Mouse (Mus musculus): ENCODE data around the gene Prkab2.

- TF ChIP-seq CTCF (conservative IDR thresholded peaks at IDR 0.05; ENCODE audit: low read length) (no peak), NANOG (IDR thresholded peaks at IDR 0.05; ENCODE audit: borderline replicate concordance, low read length) (no peak), POU5F1 (IDR thresholded peaks at IDR 0.05; ENCODE audit: borderline replicate concordance, low read length) (no peak)
These were observed 27.2 kb upstream of the Prkab2 start for GRCm38 (mm10) chr3:97630746-97631145.

Data from E14TG2a.4 (cell line).